Mouse (Mus musculus) gastrocnemius, postnatal 14 days (tissue): ENCODE measurements around the gene Mad1l1. TPM values are rescaled to one million over a fixed set of nuclear protein-coding genes. Genes with fewer than 3 reads are reported as not detected.

Source experiments
- DNase-seq: peaks from one replicate; pipeline ENCODE4 v3.0.0; 2021; ENCODE audit warnings: mixed read lengths
- intact Hi-C: fragments of 180-260 bp; cut with DNase I; formaldehyde crosslinking; loops from one replicate; pipeline ENCODE4 v1.15.1; 2025; ENCODE audit warnings: low total_unique reads
- total RNA-seq, 2 experiments: library from RNA; stranded (reverse); gene quantifications; 2 replicates each; pipeline ENCODE4 v1.2.3; 2021

Mad1l1 gene
- total RNA-seq, 2 experiments from 2014 or later: 9.5 to 10.2 TPM

GRCm38 (mm10) chr5:140078406-140078805 is 242.9 kb downstream of the Mad1l1 start:
- DNase-seq: no peak
- intact Hi-C loops: no loop called here

GRCm38 (mm10) chr5:140076438-140076837 is 244.9 kb downstream of the Mad1l1 start:
- no peak for DNase-seq
- intact Hi-C loops: no loop called here

GRCm38 (mm10) chr5:140073671-140074116 is 247.7 kb downstream of the Mad1l1 start:
- DNase-seq: no peak
- intact Hi-C loops: no loop called here

GRCm38 (mm10) chr5:140073148-140073670 is 248.1 kb downstream of the Mad1l1 start:
- no peak for DNase-seq
- intact Hi-C loops: no loop called here

GRCm38 (mm10) chr5:140068506-140068905 is 252.8 kb downstream of the Mad1l1 start:
- no peak for DNase-seq
- intact Hi-C loops: no loop called here

- no peak for DNase-seq
- intact Hi-C loops: no loop called here
Measured at GRCm38 (mm10) chr5:140068051-140068450, 253.3 kb downstream of the Mad1l1 start.

GRCm38 (mm10) chr5:140066769-140067168 is 254.6 kb downstream of the Mad1l1 start:
- DNase-seq: no peak
- intact Hi-C loops: no loop called here

GRCm38 (mm10) chr5:140066281-140066680 is 255.1 kb downstream of the Mad1l1 start:
- intact Hi-C loops: no loop called here

GRCm38 (mm10) chr5:140065281-140065945 is 255.9 kb downstream of the Mad1l1 start:
- intact Hi-C loops: no loop called here
- DNase-seq: no peak

More at GRCm38 (mm10) chr5:140066281-140066680, 255.1 kb downstream of the Mad1l1 start:
- no peak for DNase-seq

- no peak for DNase-seq
- intact Hi-C loops: no loop called here
Measured at GRCm38 (mm10) chr5:140064521-140064920, 256.8 kb downstream of the Mad1l1 start.

- no peak for DNase-seq
- intact Hi-C loops: no loop called here
Measured at GRCm38 (mm10) chr5:140062828-140063227, 258.5 kb downstream of the Mad1l1 start.

GRCm38 (mm10) chr5:140062316-140062715 is 259.0 kb downstream of the Mad1l1 start:
- DNase-seq: no peak
- intact Hi-C loops: no loop called here

- no peak for DNase-seq
- intact Hi-C loops: no loop called here
Measured at GRCm38 (mm10) chr5:140061296-140061879, 260.0 kb downstream of the Mad1l1 start.

GRCm38 (mm10) chr5:140056291-140056690 is 265.1 kb downstream of the Mad1l1 start:
- intact Hi-C loops: no loop called here
- DNase-seq: peak; percentile 39

- no peak for DNase-seq
- intact Hi-C loops: no loop called here
Measured at GRCm38 (mm10) chr5:140055431-140055830, 265.9 kb downstream of the Mad1l1 start.

GRCm38 (mm10) chr5:140053626-140054025 is 267.7 kb downstream of the Mad1l1 start:
- DNase-seq: no peak

GRCm38 (mm10) chr5:140052405-140052804 is 268.9 kb downstream of the Mad1l1 start:
- intact Hi-C loops: no loop called here
- DNase-seq: no peak

More at GRCm38 (mm10) chr5:140053626-140054025, 267.7 kb downstream of the Mad1l1 start:
- intact Hi-C loops: no loop called here

- DNase-seq: no peak
- intact Hi-C loops: loop anchor here (10.0 kb wide), 1 partner anchor 249 kb away; no protein-coding TSS in a partner anchor
Measured at GRCm38 (mm10) chr5:140045453-140045852, 275.9 kb downstream of the Mad1l1 start.

GRCm38 (mm10) chr5:140043002-140043401 is 278.4 kb downstream of the Mad1l1 start:
- no peak for DNase-seq
- intact Hi-C loops: loop anchor here (5.0 to 10.0 kb wide), 2 partner anchors 94 to 252 kb away; no protein-coding TSS in a partner anchor

GRCm38 (mm10) chr5:140042002-140042611 is 279.2 kb downstream of the Mad1l1 start:
- intact Hi-C loops: loop anchor here (5.0 to 10.0 kb wide), 2 partner anchors 95 to 253 kb away; no protein-coding TSS in a partner anchor
- DNase-seq: no peak
